Mouse (Mus musculus) heart, postnatal 0 days (tissue): ENCODE results near the gene Gpatch2. TPM values are rescaled to one million over a fixed set of nuclear protein-coding genes. Genes with fewer than 3 reads are reported as not detected.
A peak's percentile ranks its signal among the peaks of the same experiment; 100 is the strongest.

Experiments
- ATAC-seq: fragments of 200-750 bp; cut with Nextera tagmentation; 2 replicates; pipeline ENCODE4 v1.8.0; 2017; ENCODE audit warnings: low read depth, moderate number of reproducible peaks, moderate library complexity; ENCODE audit not compliant: insufficient read depth
- DNase-seq: peaks from one replicate; pipeline ENCODE4 v3.0.0-alpha.2; 2016; ENCODE audit warnings: low spot score
- H3K27ac ChIP-seq: fragments of 300-500 bp; sonication (generic); 2 replicates; pipeline ENCODE4 v1.5.1; 2014; ENCODE audit warnings: low read depth, mild to moderate bottlenecking
- H3K27me3 ChIP-seq: fragments of 300-500 bp; sonication (generic); 2 replicates; pipeline ENCODE4 v1.6.1; 2014; ENCODE audit warnings: low read length, mixed read lengths; ENCODE audit not compliant: control insufficient read depth, insufficient read depth
- H3K36me3 ChIP-seq: fragments of 300-500 bp; sonication (generic); replicated peaks from 2 replicates; pipeline ENCODE4 v1.6.1; 2014; ENCODE audit warnings: low read length, mixed read lengths; ENCODE audit not compliant: control insufficient read depth, insufficient read depth
- H3K4me1 ChIP-seq: fragments of 300-500 bp; sonication (generic); 2 replicates; pipeline ENCODE4 v1.6.1; 2014; ENCODE audit warnings: antibody characterized with exemption; ENCODE audit not compliant: control insufficient read depth, insufficient read depth
- H3K4me2 ChIP-seq: fragments of 300-500 bp; sonication (generic); 2 replicates; pipeline ENCODE4 v1.6.1; 2014; ENCODE audit warnings: low read depth, mild to moderate bottlenecking, low read length, moderate library complexity
- H3K4me3 ChIP-seq: fragments of 300-500 bp; sonication (generic); 2 replicates; pipeline ENCODE4 v1.5.1; 2014; ENCODE audit warnings: low read depth, low read length
- H3K9ac ChIP-seq: fragments of 300-500 bp; sonication (generic); replicated peaks from 2 replicates; pipeline ENCODE4 v1.6.1; 2014; ENCODE audit warnings: low read depth, low read length, mixed read lengths
- H3K9me3 ChIP-seq: fragments of 300-500 bp; sonication (generic); replicated peaks from 2 replicates; pipeline ENCODE4 v1.6.1; 2016; ENCODE audit warnings: low read length; ENCODE audit not compliant: control insufficient read depth
- CTCF ChIP-seq: IDR thresholded peaks from 2 replicates; pipeline ENCODE4 v1.5.1; 2016; ENCODE audit warnings: antibody characterized with exemption, control low read depth, low read depth
- EP300 ChIP-seq: IDR thresholded peaks from 2 replicates; pipeline ENCODE4 v1.6.1; 2016; ENCODE audit warnings: antibody characterized with exemption, low read depth
- WGBS: fragments of 180-500 bp; shearing (Covaris S2); extraction: QIAGEN DNeasy Blood & Tissue Kit; methylation state at CpG from one replicate; pipeline ENCODE4 v1.1.7; 2014; 5-methylcytosine and 5-hydroxymethylcytosine counted together
- polyA plus RNA-seq: library from polyadenylated mRNA; unstranded; fragments of >200 nt; fragmentation: Nextera tagmentation; extraction: Ambion mirVana; gene quantifications from 2 replicates; pipeline ENCODE4 v1.2.1, GENCODE M21; 2015
- total RNA-seq: library from RNA; depleted of rRNA; stranded (reverse); fragments of >200 nt; gene quantifications from 2 replicates; pipeline ENCODE4 v1.2.3, GENCODE M21; 2014; ENCODE audit warnings: low replicate concordance

Gene Gpatch2
- total and polyA plus RNA-seq, 2 experiments from 2014 or later = 7.4 to 9.2 TPM

GRCm38 (mm10) chr1:187278472-187278871 is 63.2 kb downstream of the Gpatch2 start:
- WGBS = 82% methylated on average over 5 of the region's 5 CpGs
- TF ChIP-seq EP300 (no peak), CTCF (no peak)
- H3K4me1 ChIP-seq = peaks cover 11% of the 10 kb centered on the region

DNA sequence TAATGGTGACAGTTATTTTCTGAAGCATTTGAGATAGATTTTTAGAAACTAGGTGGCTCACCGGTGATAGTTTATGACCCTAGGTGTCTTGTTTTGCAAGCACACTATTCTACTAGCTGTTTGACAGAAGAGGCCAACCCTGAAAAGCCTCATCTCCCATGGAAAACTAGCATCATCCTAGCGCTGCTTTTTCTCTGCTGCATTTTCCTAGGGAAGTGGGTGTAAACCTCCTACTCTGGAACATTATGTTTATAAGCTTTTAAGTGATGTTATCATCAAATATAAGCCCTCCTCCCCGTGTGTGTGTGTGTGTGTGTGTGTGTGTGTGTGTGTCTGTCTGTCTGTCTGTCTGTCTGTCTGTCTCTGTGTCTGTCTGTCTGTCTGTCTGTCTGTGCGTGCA is 64.5 kb downstream of the Gpatch2 start:
- H3K27ac ChIP-seq = no peak overlapping the region
- no peak overlapping the region for H3K4me3 ChIP-seq
- H3K4me2 ChIP-seq = no peak overlapping the region
- H3K9me3 ChIP-seq = no peaks in the 10 kb centered on the region
- TF ChIP-seq CTCF = no peak
- TF ChIP-seq EP300 = no peak
- no peak for DNase-seq
- H3K36me3 ChIP-seq = no peaks in the 10 kb centered on the region
- 75% methylated on average over 4 of the region's 4 CpGs for WGBS
- H3K27me3 ChIP-seq = no peaks in the 10 kb centered on the region
- peaks cover 11% of the 10 kb centered on the region for H3K4me1 ChIP-seq
- H3K9ac ChIP-seq = no peak overlapping the region
- ATAC-seq = no peak

More at GRCm38 (mm10) chr1:187278472-187278871, 63.2 kb downstream of the Gpatch2 start:
- no peaks in the 10 kb centered on the region for H3K27me3 ChIP-seq
- no peaks in the 10 kb centered on the region for H3K9me3 ChIP-seq
- DNase-seq (no peak), ATAC-seq (no peak)
- H3K36me3 ChIP-seq = no peaks in the 10 kb centered on the region
- no peak overlapping the region for H3K27ac ChIP-seq
- H3K4me2 ChIP-seq = no peak overlapping the region
- no peak overlapping the region for H3K4me3 ChIP-seq
- H3K9ac ChIP-seq = no peak overlapping the region

GRCm38 (mm10) chr1:187282321-187282720 is 67.0 kb downstream of the Gpatch2 start:
- 75% methylated on average over 3 of the region's 3 CpGs for WGBS
- ATAC-seq (no peak), DNase-seq (no peak)
- Histone ChIP-seq H3K4me2 (no peak overlapping the region), H3K27ac (no peak overlapping the region), H3K27me3 (no peaks in the 10 kb centered on the region), H3K9ac (no peak overlapping the region), H3K4me1 (peaks cover 11% of the 10 kb centered on the region), H3K9me3 (no peaks in the 10 kb centered on the region), H3K36me3 (no peaks in the 10 kb centered on the region), H3K4me3 (no peak overlapping the region)
- TF ChIP-seq CTCF (no peak), EP300 (no peak)

- Histone ChIP-seq H3K27ac (no peak overlapping the region), H3K9me3 (no peaks in the 10 kb centered on the region), H3K4me1 (peaks cover 11% of the 10 kb centered on the region), H3K9ac (no peak overlapping the region), H3K27me3 (no peaks in the 10 kb centered on the region), H3K4me2 (no peak overlapping the region), H3K36me3 (no peaks in the 10 kb centered on the region), H3K4me3 (no peak overlapping the region)
- peak; percentile 77 for DNase-seq
- 28% methylated on average over 6 of the region's 6 CpGs for WGBS
- ATAC-seq = peak; percentile 87
- TF ChIP-seq CTCF (no peak), EP300 (no peak)
These were observed 67.5 kb downstream of the Gpatch2 start for GRCm38 (mm10) chr1:187282804-187283203.

DNA sequence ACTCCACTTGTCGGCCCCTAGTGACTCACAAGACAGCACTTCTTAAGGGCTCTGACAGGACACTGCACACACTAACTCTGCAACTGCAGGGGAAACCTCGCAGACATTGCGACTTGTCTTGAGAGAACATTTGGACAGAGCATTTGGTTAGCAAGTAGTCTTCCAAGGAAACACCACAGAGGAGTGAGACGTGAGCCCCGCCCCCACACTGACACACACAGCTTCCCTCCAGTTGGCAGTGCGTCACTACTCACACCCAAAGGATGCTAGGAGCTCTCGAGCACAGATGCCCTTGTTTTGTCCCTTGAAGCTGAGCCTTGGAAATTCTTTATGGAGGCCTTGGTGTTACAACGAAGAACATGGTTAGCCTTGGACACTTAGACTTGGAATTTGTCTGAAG is 70.4 kb downstream of the Gpatch2 start:
- H3K36me3 ChIP-seq = no peaks in the 10 kb centered on the region
- TF ChIP-seq EP300 = no peak
- no peak for TF ChIP-seq CTCF

DNA sequence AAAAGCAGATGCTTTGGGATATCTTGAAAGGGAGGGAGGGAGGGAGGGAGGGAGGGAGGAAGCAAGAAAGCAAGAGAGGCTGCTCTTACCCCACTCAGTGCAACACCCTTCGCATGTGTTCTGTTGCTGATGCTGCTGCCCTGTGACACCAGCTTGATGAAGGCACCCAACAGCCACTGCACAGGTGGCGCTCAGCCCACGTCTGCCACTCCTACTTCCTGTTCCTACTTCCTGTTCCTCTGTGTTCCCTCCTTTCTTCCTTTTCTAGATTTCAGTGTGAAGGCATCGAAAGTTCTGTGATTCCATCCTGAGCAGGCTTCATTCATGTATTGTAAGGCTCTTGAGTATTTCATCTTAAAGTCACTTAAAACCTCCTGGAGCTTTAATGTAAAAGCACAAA is 71.1 kb downstream of the Gpatch2 start:
- Histone ChIP-seq H3K9ac (no peak overlapping the region), H3K9me3 (no peaks in the 10 kb centered on the region), H3K4me1 (peaks cover 11% of the 10 kb centered on the region), H3K27me3 (no peaks in the 10 kb centered on the region), H3K4me3 (no peak overlapping the region), H3K27ac (no peak overlapping the region), H3K36me3 (no peaks in the 10 kb centered on the region), H3K4me2 (no peak overlapping the region)
- ATAC-seq (no peak), DNase-seq (no peak)
- TF ChIP-seq EP300 (no peak), CTCF (no peak)
- 84% methylated on average over 4 of the region's 4 CpGs for WGBS

More for the DNA sequence above, 70.4 kb downstream of the Gpatch2 start:
- Histone ChIP-seq H3K27ac (no peak overlapping the region), H3K4me1 (peaks cover 11% of the 10 kb centered on the region), H3K9me3 (no peaks in the 10 kb centered on the region), H3K4me3 (no peak overlapping the region), H3K27me3 (no peaks in the 10 kb centered on the region), H3K9ac (no peak overlapping the region), H3K4me2 (no peak overlapping the region)
- DNase-seq (no peak), ATAC-seq (no peak)
- WGBS = 69% methylated on average over 8 of the region's 8 CpGs
